Mouse (Mus musculus): Measurements from ENCODE around the gene Ccdc162. TPM values are rescaled to one million over a fixed set of nuclear protein-coding genes. Genes with fewer than 3 reads are reported as not detected.
"Not testable (repeated sequence)": the region's sequence is repeated elsewhere in the genome, so short reads cannot be mapped to it uniquely, and the experiment has no call there.

Ccdc162 gene
- total RNA-seq, 1 experiment from 2014 or later: 0.39 TPM

DNA sequence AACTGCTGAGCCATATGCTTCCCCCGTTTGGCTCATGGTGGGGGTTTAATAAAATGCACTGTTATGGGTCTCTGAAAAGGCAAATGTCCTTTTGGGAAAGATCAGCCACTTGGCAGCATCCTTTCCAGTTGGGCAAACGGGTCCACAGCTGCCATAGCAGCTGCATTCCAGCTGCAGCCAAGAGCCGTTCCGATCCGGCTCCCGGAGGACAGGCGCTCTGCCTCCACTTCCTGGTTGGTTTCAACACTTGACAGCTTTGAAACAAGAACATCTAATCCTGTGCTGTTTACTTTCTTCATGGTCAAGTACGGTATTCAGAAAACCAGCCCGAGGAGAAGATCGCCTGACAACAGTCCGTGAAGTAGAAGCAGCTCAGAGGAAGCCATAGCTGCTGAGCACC, 19.4 kb downstream of the Ccdc162 start:
- DNase-seq: no peak

DNA sequence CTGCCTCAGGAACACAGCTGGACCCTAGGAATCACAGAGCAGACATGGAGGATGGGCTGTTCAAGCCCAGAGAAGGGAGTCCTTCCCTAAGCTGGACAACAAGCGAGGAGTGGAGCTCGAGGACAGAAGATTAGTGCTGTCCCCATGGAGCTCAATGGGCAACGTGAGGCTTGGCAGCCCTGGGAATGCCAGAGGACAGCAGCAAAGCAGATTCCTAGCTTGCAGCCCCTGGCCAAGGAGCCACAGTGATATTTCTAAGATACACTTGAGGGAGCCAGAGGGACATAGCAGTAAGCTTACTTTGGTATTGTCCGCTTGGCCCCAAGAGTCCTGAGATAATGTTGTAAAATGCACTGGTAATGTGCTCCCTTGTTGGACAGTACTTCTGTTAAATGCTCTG, 25.5 kb downstream of the Ccdc162 start:
- DNase-seq: no peak

DNA sequence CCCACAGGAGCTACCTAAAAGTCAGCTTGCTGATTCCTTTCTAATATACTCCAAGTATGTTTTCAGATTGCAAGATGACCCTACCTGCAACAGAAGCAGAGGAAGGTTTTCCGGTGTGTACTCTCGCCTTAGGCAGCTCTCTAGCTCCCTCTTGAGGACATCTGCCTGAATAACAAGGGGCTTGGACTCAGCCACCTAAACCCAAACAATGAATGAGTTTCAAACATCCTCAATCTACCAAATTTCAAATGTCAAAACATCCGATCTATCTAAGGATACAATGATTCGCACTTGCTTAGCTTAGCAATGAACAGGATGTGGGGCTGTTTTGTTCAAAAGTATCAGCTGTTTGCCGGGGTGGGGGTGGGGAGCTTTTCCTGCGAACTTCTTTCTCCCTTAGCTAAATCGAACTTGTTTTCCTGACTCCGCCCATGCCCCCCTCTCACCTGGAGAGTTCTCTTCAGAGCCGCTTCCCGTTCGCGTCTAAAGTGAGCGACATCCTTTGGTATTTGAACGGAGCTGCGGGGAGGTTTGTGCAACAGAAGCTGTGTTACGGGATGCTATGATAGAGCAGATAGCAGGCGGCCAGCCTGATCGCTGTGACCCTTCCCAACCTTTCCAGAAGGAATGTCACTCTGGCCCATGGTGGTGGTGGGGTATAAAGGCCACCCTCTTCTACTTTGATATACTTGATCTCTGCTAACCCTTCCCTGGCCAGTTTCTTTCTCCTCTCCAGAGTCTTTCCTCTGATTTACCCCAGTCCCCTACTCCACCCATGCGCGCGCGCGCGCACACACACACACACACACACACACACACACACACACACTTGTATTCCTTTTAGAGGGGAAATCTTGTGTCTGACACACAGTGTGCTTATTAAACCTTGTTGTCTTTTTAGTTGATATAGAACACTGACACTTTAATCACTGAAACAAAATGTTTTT, 26.2 kb downstream of the Ccdc162 start:
- DNase-seq: peak; percentile 53

DNA sequence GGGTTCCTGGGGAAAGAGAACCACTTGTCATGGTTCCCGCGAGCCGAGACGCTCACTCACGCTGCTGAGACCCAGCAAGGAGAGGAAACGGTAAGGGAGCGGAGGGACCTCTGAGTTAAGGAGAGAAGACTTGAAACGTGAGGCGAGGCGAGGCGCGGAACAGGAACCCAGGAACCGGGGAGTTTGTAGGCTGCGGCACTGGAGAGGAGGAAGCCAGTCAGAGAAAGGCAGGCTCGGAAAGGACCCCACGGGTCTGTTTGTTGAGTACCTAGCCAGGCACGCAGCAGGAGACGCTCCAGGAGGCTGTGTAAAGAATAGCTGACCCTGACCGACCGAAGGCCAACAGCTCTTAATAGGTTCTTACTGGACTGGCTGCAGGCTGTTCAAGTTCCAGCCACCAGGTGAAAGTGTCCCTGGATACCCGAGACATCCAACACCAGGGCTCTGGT, 31.9 kb downstream of the Ccdc162 start:
- no peak for DNase-seq

DNA sequence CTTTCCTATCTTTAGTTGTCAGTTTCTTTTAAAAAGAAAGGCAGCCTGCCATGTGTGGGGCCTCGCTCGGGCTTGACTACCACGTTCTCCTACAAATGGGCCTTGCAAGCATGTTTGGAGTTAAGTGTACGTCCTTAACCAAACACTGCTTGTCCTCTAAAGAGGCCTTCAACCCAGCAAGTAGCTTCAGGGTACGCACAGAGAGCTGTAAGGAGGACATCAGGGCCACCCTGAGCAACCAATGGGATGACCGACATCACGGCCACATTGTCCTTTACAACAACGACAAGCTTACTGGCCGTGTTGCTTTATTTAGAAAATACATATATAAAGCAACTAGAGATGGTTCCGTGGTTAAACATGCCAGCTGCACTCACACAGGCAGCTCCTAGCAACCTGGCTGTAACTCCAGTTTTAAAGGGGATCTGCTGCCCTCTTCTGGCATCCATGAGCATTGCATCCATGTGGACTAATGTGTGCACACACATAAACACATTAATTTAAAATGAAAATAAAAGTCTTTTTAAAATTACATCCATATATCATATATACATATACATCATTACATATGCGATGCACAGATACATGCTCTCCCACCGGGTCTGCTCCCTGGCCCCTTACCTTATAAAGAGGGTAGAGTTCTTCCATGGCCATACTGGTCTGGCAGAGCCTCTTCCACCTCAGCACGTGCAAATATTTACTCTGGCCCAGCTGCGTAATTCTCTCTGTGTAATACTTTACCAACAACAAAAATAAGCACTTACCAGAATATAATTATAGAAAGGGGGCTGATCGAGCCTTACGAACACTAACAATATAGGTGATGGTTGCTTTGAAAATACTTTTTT, 33.7 kb downstream of the Ccdc162 start:
- DNase-seq: peak; percentile 80

DNA sequence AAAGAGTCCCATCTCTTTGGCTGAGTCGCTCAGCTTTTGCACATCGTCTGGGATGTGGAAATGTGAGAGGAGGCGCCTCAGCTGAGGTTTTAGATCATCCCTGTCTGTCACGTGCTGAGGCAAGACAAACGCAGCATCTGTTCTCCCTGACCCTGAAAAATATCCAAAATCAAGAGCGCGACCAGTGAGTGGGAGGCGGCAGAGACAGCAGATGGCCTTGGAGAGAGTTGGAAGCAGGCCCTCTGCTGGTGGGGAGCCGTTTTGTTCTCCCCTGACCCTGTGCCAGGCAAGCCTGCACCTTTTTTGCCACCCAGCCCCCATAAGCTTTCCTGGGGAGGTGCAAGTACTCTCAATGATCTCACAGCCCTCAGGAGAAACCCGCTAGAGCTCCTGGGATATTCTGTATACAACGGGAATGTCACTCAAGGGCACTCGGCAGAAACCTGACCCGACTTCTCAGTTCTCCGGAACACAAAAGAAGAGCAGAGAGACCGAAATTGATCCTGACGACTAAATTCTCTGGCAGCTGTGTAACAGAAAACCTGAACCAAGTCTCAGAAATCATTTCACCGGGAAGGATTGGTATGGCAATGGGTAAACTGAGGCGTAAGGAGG, 37.6 kb downstream of the Ccdc162 start:
- peak; percentile 73 for DNase-seq

DNA sequence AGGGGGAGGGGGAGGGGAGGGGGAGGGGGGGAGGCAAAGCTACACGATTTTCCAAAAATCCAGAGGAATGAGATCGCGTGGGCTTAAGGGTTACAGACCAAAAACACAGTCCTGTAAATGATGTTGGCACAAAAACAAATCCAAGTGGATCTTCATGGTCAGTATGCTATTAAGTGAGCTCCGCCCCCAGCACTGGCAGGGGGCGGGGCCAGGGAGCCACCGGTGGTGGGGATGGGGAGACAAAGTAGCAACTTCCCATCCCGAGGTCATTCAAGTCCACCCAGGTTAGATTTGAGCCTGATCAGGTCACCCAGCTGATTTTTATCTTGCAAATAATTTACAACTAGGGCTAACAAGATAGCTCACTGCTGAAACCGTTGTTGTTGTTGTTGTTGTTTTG, 39.0 kb downstream of the Ccdc162 start:
- no peak for DNase-seq

DNA sequence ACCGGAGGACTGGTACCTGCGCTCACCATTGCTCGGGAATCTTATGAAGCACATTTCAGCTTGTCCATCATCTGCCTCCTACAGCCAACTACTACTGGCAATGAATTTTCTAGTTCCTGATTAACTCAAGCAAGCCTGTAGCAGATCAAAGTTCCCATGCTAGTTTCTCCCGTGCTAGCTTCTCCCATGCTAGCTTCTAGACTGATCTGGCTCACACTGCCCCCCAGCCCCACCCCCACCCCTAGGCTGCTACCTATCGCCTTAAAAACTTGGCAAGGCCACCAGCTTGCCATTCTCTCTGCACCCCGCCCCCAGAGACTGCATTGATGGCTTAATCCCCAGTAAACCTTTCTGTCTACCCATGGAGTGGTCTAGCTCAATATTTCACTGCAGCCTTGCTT, 39.8 kb downstream of the Ccdc162 start:
- no peak for DNase-seq

DNA sequence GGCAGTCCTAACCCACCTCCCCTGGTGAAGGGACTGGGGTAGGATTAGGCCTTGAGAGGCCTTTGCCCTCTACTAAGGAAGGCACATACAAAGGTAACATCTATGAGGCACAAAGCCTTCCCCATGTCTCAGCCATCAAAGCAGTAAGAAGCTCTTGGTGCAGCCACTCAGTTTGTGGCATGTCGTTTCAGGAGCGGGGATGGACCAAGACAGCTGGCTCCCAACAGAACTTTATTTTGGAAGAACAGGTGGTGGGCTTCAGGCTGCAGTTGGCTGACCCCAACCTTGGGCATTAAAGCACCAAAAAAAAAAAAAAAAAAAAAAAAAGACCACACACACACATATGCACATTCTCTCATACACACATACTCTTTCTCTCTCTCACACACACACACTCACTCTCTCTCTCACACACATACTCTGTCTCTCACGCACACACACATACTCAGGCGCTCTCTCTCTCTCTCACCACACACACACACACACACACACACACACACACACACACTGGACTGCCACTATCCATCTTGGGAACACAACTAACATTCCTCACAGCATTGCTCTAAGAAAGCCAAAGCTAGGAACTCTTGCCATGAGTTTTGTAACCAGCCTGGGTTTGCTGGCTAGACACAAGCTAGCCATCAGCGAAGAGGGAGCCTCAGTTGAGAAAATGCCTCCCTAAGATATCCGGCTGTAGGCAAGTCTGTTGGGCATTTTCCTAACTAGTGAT, 40.4 kb downstream of the Ccdc162 start:
- DNase-seq: no peak

DNA sequence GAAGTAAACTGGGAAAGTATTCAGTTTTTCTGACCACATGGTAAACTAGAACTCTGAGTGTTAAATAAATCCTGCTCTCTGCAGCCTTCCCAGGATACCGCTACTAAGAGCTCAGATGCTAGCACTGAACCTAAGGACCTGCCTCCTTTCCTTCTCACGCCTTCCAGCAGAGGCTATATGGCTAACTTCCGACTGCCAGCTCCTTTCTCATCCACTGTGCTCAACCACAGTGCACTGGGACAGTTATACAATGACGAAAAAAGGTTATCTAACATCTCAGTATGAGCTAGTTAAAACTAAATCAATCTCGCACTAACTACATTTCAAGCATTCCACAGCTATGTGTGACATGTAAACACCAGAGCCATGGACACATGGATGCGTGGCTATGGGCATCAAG, 41.2 kb downstream of the Ccdc162 start:
- DNase-seq: no peak

DNA sequence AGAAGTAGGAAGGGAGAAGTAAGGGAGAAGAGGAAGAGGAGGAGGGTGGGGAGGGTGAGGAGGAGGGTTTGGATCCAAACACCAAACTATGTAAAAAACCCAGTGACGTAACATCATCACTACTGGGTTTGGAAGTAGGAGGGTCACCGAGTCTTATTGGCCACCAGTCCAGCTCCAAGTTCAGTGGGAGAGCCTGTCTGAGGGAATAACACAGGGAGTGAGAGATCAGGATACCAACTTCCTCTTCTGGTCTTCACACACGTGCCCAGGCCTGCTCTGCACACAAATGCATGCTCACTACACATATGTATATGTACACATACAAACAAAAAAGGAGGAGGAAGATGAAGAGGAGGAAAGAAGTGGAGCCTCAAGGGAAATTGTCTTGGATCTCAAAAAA, 42.1 kb downstream of the Ccdc162 start:
- no peak for DNase-seq

DNA sequence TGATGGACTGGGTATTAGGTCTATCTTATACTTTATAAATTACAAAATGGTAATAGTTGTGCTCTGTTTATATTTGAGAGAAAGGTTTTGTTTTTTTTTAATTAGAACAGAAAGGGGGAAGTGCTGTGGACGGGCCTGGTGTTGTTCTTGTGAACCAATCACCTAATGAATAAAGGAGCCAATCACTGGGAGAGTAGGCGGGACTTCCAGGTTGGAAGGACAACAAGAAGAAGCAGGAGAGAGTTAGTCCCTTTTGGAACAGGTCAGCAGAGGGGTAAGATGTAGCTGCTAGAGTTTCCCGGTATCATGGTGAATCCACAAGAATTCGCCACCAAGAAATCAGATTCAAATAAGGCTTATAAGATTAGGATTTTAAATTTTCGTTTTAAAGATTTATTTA, 46.2 kb downstream of the Ccdc162 start:
- no peak for DNase-seq

DNA sequence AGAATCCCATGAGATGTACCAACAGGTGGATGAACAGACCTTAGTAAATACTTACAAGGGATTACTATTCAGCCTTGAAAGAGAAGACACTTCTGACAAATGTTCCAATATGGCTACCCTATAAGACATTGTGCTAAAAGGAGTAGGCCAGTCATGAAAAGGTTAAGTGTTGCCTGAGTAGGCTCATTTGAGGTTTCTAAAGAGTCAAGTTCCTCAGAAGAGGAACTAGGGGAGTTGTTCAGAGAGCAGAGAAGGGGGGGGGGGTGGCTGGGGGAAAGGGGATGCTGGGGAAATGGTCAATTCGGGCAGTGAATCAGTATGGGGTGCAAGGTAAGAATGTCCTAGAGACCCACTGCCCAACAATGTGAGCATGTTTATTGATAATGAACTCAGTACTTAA, 50.9 kb downstream of the Ccdc162 start:
- no peak for DNase-seq

DNA sequence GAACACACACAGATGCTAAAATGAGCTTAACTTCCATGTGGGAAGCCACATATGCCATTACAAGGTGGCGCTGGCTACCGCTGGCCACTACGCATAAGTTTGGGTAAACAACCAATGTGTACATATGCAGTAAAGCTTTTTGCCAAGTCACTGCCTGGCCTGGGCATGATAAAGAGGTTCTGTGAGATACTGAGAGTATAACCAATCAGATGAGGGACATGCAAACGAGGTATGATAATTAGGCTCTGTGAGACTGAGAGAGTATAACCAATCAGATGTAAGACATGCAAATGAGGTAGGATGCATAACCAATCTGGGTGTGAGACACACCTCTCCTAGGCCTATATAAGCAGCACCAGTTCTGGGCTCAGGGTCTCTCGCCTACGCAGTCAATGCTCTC, 56.8 kb downstream of the Ccdc162 start:
- not testable (repeated sequence) for DNase-seq

DNA sequence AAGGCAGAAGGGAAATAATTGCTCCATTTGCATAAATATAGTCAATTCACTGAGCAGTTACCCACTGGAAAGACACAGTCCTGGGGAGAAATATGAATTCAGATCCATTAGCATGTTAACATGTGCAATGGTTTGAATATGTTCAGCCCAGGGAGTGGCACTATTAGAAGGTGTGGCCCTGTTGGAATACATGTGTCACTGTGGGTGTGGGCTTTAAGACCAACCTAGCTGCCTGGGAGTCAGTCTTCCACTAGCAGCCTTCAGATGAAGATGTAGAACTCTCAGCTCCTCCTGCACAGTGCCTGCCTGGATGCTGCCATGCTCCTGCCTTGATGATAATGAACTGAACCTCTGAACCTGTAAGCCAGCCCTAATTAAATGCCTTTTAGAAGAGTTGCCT, 60.8 kb downstream of the Ccdc162 start:
- not testable (repeated sequence) for DNase-seq

DNA sequence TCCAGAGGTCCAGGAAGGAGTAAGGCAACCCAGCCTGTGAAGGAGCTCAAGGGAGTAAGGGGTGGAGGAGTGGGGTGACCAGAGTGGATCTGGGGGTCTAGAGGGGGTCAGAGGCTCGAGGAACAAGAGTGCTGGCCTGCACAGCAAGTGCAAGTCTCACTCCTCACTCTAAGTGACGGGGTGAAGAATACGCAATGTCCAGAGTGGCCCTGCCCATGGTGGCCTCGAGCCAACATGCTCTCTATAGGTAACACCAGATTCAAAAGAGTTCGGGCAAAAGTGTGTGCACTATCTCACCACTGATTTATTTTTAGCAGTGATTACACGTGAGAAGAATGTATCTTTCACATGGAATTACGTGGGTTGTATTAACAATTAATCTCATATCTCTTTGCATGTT, 63.4 kb downstream of the Ccdc162 start:
- no peak for DNase-seq

DNA sequence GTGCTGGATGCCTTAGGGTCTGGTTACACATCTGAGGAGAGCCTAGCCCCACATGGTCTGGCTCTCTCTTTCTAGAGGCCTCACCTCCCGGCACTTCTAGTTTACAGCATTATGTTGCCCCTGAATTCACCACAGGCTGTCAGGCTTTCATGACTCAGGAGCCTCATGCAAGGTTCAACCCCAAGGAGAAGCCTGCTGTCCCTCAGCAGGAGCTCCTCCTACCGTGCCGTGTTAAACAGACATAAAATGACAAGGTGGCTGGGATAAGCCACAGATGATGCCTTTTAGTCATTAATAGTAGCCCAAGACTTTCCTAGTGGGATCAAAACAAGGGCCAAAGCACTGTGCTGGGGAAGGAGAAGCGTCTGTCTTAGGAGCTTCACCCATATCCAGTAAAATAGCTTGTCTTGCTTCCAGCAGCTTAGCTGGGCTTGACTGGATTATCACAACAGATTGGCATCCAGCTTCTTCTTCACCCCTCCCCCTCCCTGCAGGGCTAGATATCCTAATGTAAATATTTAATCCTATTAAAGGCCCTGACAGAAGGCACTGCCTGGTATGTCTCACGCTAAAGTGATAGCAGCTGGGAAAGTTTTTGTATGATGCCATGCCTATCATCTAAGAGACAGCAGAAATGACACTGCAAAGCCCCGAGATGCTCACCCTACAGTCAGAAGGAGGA, 64.2 kb downstream of the Ccdc162 start:
- no peak for DNase-seq

DNA sequence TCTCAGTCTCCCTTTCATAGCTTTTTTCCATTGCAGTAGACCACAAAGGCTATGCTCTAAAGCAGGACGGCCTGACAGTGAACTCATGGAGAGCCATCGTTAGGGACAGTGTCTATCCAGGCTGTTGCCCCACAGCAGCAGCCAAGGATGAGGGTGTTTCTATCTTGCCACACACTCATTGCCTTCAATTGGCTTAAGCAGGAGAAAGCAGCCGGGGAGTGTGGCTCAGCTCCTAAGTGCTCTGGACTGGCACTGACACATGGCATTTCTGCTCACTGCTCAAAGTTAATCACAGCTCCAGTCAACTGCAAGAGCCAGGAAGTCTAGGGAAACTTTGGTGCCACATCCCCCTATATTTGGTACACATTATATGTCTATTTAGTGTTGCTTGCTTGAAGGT, 64.9 kb downstream of the Ccdc162 start:
- DNase-seq: no peak

DNA sequence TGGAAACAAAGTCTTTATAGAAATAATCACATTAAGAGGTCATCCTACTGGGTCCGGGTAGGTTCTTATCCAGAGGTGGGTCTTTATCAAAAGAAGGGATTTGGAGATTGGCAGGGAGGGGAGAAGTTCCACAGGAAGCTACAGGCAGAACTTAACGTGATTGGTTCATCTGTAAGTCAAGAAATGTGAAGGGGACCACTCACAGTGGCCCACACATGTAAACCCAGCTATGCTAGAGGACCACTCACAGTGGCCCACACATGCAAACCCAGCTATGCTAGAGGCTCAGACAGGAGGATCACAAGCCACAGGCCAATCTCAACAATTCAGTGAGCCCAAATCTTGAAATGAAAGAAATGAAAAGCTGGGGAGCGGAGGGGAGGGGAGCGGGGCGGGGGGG, 67.2 kb downstream of the Ccdc162 start:
- DNase-seq: no peak

DNA sequence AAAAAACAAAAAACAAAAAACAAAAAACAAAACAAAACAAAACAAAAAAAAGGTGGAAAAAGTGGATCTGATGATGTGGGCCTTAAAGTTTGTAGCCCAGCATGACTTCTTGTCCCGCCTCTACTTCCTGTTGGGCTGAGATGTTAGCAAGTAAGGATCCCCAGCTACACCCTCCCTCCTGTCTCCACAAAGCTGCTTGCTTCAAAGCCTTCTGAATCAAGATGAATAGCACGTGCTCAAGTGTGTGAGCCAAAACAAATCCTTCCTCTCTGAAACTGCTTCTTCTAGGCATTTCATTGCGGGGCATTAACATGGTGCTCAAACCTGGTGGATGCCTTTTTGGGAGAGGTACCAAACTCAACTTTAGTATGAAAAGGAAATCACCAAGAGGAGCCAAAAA, 77.7 kb downstream of the Ccdc162 start:
- DNase-seq: no peak

DNA sequence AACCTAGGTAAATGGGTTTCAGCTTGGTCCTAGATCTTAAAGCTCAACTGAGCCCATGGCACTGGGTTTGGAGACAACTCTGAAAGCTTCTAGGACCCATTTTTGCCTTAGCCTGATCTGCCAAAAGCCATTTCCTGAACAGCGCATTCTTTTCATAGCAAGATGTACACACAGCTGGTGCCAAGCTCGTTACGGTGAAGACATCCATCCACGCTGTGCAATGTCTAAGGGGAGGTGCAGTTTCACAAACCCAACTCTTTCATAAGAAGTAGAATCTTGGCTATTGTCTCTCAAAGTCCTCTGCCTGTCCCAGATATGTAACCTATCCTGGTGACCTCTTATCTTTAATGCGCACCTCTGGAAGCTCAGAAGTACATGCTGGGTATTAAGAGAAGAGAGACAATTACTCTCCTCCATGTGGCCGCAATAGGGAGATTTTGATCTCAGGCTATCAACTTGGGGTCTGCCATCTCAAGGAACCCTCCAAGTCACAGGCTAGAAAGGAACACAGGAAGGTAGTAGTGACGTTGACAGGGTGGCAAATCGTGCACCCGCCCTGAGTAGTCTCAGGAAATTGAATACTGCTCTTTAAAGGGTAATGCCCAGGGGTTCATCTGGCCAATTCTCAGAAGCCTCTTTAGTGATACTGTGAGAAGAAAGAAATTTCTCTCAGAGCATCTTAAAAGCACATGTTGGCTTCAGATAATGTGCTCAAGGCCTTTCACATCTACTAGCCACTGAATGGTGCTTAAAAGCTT, 81.0 kb downstream of the Ccdc162 start:
- no peak for DNase-seq

All from adrenal gland, postnatal 25 days (tissue).